Mouse (Mus musculus): ENCODE results near the gene Capn8.

Gene Capn8

DNA sequence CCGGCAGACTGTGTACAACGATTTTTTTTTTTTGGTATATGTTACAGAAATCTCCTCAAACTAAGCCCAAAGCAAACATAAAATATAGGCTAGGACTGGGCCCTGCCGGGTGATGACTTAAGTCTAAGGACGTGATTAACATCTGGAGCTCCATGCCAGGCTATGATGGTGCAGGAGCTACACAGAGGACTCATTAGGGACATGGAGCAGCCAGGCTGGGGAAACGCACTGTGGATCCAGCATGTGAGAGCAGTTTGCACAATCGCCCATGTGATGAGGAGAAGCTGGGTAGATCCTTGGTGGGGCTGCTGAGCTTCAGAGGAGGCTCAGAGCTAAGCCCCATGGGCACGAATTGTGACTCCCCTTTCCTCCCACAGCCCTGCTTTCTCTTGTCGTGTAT lies 14.0 kb upstream of the Capn8 start:
- no peak for DNase-seq (ENCODE audit: low read depth, low spot score)

DNA sequence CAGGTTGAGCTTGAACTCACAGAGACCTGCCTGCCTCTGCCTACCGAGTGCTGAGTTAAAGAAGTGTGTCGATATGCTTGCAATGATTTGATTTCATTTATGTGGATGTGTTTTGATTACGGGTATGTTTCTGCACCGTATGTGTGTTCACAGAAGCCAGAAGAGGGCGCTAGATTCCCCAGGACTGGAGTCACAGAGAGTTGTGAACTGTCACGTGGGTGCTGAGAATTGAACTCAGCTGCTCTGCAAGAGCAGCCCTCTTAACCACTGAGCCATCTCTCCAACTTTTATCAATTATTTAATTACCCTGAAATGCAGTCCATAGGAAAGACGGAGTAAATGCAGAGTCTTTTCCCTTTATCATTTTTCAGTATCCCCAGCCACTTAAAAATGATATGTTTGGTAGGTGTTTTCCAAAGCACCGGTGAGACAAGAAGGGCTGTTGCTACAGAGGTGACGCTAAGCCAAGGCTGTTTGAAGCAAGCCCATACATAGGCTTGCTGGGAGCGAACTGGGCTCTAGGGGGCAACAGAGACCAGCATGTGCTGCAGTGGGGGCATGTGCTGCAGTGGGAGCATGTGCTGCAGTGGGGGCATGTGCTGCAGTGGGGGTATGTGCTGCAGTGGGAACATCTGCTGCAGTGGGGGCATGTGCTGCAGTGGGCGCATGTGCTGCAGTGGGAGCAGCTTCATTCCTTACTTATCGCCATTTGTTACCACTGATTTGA lies 11.0 kb upstream of the Capn8 start:
- peak; percentile 79 for DNase-seq (ENCODE audit: low read depth, low spot score)

DNA sequence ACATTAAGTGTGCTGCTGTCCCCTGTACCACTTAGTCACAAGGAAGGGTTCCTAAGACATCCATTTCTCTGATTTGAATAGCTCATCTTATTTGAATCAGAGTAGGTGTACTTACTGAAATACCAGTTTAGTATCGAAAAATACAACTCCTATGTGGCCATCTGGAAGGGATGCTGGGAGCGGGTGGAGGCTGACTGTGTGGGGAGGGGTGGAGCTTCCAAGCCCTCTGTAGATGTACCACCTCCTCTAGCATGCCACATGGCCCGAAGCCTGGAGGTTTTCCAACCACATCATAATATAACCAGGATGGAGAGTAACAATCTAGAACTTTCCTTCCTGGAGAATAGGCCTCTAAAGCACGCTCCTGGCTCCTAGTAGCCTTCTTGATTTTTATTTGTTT lies 6.5 kb upstream of the Capn8 start:
- no peak for DNase-seq (ENCODE audit: low read depth, low spot score)

GRCm38 (mm10) chr1:182559530-182559929 lies 5.3 kb upstream of the Capn8 start:
- DNase-seq (ENCODE audit: low read depth, low spot score): no peak

DNA sequence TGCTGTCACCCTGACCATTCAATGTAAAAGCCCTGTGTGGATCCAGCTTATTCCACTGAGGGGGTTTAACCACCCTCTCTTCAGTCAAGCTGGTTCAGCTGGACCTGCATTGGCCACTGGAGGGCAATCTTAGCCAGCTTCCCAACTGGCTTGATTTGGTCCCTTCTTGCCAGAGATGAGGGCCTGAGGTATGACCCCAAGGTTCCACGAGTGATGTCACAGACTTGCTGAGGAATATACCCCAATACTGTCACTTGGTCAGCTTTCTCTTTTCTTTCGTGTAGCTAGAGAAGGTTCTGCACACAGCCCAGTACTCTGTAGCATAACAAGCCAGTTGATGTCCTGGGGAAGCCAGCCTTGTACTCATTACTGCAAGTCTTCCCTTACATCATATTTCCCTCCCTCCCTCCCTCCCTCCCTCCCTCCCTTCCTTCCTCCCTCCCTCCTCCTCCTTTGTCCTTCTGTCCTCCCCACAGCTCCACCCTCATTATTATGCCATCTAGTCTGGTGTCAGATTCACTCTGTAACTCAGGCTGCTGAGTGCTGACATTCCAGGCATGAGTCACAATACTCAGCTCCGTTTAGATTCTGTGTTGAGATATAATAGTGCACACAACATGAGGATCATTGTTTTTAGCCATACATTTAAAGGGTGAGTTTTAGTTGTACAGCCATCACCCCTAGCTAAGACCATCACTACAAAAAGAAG lies 4.3 kb upstream of the Capn8 start:
- peak; percentile 48 for DNase-seq (ENCODE audit: low read depth, low spot score)

DNA sequence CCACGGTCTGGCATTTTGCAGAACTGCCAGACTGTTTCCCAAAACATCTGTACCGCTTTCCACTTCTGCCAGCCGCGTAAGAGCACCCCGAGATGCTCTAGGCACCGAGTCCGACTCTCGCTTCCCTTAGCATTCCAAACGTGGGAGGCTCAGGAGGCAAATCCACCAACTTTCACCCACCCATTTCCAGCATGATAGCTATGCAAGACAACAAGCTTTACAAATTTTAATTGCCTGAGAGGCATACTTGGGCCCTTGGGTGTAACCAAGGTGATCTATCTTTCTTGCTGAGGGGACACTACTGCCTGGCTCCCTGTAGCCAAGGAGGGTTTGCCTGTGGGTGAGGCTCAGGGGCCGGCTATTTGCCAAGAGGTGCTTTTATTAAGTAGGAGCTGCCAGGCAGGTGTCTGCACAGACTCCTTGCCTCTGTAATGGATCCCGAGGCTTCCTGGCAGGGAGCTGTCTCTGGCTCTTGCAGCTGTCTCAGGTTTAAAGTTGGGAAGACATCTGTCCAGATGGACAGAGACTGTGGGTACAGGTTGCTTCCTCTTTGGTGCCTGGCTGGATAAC lies 2.8 kb upstream of the Capn8 start:
- DNase-seq (ENCODE audit: low read depth, low spot score): peak; percentile 72

- peak; percentile 37 for DNase-seq (ENCODE audit: low read depth, low spot score)
Measured at GRCm38 (mm10) chr1:182562576-182563370, 2.0 kb upstream of the Capn8 start.

DNA sequence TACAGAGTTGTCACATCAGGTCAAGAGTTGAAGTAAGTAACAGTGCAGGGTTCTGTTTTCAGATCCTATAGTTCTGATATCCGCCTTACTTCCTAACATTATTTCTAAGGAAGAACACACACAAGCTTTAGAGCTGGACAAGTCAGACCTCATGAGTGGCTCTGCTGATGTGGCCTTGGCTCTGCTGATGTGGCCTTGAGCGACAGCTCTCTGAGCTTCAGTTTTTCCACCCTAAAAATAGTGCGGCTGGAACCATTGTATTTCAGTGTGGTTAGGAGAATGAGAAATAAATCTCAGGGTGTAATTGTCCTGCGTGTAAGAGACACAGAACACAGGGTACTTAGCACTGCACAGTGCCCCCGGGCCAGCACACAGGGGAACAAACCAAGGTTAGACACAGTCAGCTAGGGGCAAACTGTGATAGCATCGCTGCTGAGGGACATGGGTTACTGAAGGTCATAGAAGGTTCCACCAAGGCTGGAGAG lies 586 bp downstream of the Capn8 start:
- DNase-seq (ENCODE audit: low read depth, low spot score): no peak

- no peak for DNase-seq (ENCODE audit: low read depth, low spot score)
Measured at GRCm38 (mm10) chr1:182571148-182571547, 6.3 kb downstream of the Capn8 start.

- DNase-seq (ENCODE audit: low read depth, low spot score): no peak
Measured at GRCm38 (mm10) chr1:182571973-182572372, 7.2 kb downstream of the Capn8 start.

GRCm38 (mm10) chr1:182573856-182574665 lies 9.3 kb downstream of the Capn8 start:
- DNase-seq (ENCODE audit: low read depth, low spot score): peak; percentile 24

- DNase-seq (ENCODE audit: low read depth, low spot score): peak; percentile 16
Measured at GRCm38 (mm10) chr1:182574666-182575049, 9.9 kb downstream of the Capn8 start.

- DNase-seq (ENCODE audit: low read depth, low spot score): no peak
Measured at GRCm38 (mm10) chr1:182584169-182584568, 19.4 kb downstream of the Capn8 start.

DNA sequence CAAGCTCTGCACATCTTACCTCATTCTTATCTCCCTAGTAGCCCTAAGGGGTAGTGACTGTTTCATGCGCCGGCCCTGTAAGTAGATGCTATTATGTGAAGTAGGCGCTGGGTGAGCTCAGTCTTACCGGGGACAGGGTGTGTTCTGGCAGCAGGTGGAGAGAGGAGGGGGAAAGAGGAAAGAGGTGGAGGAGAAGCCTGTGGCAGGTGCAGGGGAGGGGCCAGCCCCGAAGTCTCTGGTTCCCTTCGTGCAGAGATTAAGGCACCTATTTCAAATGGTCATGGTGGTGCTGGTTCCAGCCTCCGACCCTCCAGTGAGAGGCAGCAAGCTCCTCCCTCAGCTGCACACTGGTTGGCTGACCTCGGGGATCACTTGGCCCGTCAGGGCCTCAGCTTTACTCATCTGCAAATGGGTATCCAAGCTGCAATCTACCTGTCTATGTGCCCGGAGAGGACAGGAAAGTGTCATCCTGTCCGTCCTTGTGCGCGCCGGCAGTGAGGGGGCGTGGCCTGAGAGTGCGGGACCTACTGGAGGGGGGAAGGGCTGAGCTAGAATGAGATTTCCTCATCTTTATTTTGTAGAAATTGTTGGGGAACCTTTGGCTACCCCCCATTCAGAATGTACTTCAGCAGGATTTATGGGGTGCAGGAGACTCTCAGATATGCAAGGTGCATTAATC lies 20.5 kb downstream of the Capn8 start:
- peak; percentile 40 for DNase-seq (ENCODE audit: low read depth, low spot score)

DNA sequence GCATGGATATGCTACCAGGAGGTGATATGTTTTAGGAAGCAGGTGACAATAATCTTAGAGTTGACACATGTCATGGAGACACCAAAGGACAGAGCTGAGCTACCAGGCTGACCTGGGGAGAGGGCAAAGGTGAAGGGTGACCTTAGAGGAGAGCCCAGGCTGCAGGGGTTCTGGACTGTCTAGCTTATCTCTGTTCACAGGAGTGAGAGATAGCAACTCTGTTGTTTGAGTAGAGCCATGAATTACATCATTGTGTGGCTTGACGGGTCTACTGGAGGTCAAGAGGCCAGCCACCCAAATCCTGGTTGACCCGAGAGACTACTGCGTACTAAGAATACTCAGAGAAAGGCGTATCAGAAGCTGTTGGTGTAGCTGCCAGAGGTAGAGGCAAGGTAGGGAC lies 22.9 kb downstream of the Capn8 start:
- DNase-seq (ENCODE audit: low read depth, low spot score): no peak

- DNase-seq (ENCODE audit: low read depth, low spot score): peak; percentile 18
Measured at GRCm38 (mm10) chr1:182591491-182591890, 26.7 kb downstream of the Capn8 start.

DNA sequence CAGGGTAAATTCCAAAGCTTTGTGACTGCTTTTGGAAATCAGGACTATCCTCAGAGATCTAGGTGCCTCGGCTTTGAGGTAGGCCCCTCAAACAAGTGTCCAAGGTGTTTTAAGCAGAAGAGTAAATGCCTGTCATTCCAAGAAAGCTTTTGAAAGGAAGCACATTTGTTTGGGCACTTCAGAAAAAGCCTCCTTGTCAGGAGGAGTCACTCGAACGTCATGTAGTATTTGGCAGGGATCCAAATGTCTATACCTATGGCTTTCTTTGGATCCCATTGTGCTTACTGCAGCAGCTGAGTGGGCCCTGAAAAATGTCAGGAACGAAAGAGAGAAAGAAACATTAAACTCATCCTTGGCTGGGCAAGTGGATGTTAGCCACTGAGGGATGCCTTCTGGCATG lies 27.6 kb downstream of the Capn8 start:
- no peak for DNase-seq (ENCODE audit: low read depth, low spot score)

DNA sequence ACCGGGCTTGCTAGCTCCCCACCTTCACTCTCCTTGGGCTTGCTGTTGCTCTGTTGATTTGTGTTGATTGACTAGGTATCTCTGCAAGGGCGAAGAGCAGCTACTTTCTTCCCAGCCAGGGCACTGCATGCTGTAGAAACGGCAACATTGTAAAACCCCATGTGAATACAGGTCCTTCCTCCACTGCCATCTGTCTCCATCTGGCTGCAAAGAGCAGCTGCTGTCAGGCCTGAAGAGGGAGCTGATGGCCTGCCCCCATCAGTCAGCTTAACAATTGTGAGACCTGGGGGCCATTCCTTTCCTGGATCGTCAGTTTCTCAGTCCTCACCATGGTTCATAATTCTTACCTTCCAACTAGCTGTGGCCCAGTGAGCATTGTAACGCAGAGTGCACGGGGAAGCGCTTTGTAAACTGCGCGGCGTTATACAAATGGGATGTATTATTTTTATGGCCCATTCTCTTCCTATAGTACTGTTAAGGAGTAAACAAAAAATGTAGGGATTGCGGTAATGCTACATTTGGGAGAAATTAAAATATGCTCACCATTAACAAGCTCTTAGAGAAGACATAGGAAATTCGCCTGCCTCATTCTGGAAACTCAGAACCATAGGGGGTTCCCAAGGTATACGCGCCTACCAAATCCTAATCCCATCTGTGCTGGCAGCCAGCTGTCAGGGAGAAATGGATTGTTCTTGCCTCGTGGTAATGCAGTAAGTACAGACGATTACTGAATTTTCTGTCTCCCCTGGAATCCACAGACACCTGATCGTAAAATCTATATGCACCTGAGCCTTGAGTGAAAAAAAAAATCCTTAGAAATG lies 40.7 kb downstream of the Capn8 start:
- no peak for DNase-seq (ENCODE audit: low read depth, low spot score)

- no peak for DNase-seq (ENCODE audit: low read depth, low spot score)
Measured at GRCm38 (mm10) chr1:182609701-182610335, 45.0 kb downstream of the Capn8 start.
